Mouse (Mus musculus): ENCODE measurements around the gene Six6.

DNA sequence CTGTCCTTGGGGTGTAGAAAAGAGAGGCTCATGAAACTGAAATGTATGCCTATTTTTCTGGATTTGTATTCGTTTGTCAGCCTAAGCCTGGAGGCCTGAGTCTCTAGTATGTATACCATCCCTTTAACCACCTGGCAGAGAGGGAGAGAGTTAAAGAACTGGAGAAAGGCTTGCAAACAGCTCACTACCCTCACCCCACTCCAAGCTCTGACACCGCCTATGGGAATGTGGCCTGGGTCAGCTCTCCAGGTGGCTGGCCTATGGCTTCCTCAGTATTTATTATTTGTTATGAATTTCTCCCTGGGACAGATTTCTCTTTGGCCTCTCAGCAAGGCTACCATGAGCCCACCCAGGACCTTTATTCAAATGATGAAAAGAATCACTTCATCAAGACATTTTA is 7.6 kb downstream of the Six6 start:
- TF ChIP-seq POLR2A (IDR thresholded peaks at IDR 0.05; ENCODE audit: low read depth, low read length) = no peak
- TF ChIP-seq CTCF (IDR thresholded peaks at IDR 0.05; ENCODE audit: extremely low read depth, insufficient read depth, insufficient read length, insufficient replicate concordance) = no peak

All from spleen, adult 2 months (tissue).